Mouse (Mus musculus) liver, adult 2 months (tissue): ENCODE results near the gene Rap1a.

Source experiments
- CTCF ChIP-seq: fragments of 200-500 bp; IDR thresholded peaks from 2 replicates; pipeline ENCODE4 v1.5.1; 2011; ENCODE audit warnings: low read depth, low read length, control low read depth
- POLR2A ChIP-seq: fragments of 200-500 bp; IDR thresholded peaks from 2 replicates; pipeline ENCODE4 v1.6.1; 2011; ENCODE audit warnings: low read length, control low read depth; ENCODE audit not compliant: insufficient read depth; ENCODE audit errors: extremely low read depth

- TF ChIP-seq CTCF (no peak), POLR2A (no peak)
Observed at GRCm38 (mm10) chr3:105758098-105758497, 43.0 kb downstream of the Rap1a start.
